Mouse (Mus musculus) megakaryocyte, embryonic 14.5 days (primary cell): ENCODE data around the gene Smyd3.
"Not testable (repeated sequence)": the region's sequence is repeated elsewhere in the genome, so short reads cannot be mapped to it uniquely, and the experiment has no call there.

Experiments used
- FLI1 ChIP-seq: IDR thresholded peaks from 2 replicates; pipeline ENCODE4 v1.6.1; 2012; ENCODE audit warnings: low read length, inconsistent platforms, mixed read lengths
- GATA1 ChIP-seq: IDR thresholded peaks from 3 replicates; pipeline ENCODE4 v1.6.1; 2012; ENCODE audit warnings: mixed read lengths, low read length, inconsistent platforms, borderline replicate concordance

- TF ChIP-seq GATA1, result not testable (repeated sequence)
- TF ChIP-seq FLI1, result peak; percentile 7; the same call in 1 of the 2 replicates
Measured at GRCm38 (mm10) chr1:179545768-179546550, 28.1 kb upstream of the Smyd3 start, which contains the start of the genes Tfb2m and Cnst.
